ENCODE assay signal across 8 mouse cellular contexts in the genomic region with DNA sequence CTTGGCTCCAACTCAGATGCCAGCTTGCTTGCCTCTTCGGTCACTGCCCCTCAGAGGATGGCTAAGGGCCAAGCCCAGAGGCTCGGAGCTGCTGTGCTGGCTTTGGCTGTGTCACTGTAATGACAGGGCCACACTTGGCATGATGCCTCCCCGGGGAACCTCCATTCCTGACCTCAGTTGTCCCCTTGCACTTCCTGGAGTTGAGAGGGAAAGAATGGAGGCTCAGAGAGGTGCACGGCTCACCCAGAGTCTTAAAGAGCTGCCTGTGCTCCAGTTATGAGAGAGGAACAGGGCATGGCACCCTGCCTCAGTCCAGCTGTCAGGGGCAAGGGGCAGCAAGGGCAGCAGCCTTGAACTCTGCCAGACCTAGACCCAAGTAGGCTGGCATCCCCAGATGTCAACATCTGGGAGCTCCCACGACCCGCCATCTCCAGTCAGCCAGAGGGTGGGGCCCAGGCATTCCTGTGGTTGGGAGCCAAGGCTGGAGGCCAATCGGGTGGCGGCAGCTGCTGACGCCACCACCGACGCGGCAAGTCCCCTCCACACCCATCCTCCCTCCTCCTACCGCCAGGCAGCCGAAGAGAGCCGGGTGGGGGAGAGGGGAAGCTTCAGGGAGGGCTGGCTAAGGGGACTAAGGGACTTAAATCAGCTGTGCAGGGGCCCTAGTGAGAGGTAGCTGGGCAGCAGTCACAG. TPM values are rescaled to one million over a fixed set of nuclear protein-coding genes. Genes with fewer than 3 reads are reported as not detected.
DNase-seq lines count a peak whose midpoint lies in the region; ATAC-seq lines count a peak whose summit lies in the region.

No protein-coding gene starts in this region.

- H3K27me3 ChIP-seq in hindbrain, embryonic 12.5 days = no peaks in the 10 kb centered on the region

- peaks cover 37% of the 10 kb centered on the region for H3K36me3 ChIP-seq in hindbrain, embryonic 12.5 days

- H3K4me3 ChIP-seq in hindbrain, embryonic 12.5 days = peak overlapping the region; percentile 48

- peak; percentile 85 for ATAC-seq in hindbrain, embryonic 12.5 days (ENCODE audit: low FRiP score)

- WGBS in hindbrain, embryonic 12.5 days = 12% methylated on average over 15 of the region's 15 CpGs

- no peaks in the 10 kb centered on the region for H3K9me3 ChIP-seq in hindbrain, embryonic 12.5 days (replicated peaks)

- peak; percentile 91 for DNase-seq in ZHBTc4 (ENCODE audit: low read depth, low spot score)
- peak; percentile 72 to 78 for DNase-seq in cerebellum, postnatal 36 days
- DNase-seq in frontal cortex, postnatal 25 days (ENCODE audit: low spot score in 2 of 2) = peak; percentile 32 to 65
- DNase-seq in layer of hippocampus, postnatal 36 days = peak; percentile 70 to 73
- peak; percentile 85 for DNase-seq in lung, postnatal 14 days
- peak; percentile 75 to 77 for DNase-seq in right cerebral cortex, adult 2 months (ENCODE audit: low spot score in 2 of 2)
- no peak for DNase-seq in thymus, adult 18-20 months

- peaks cover 42% of the 10 kb centered on the region for H3K4me1 ChIP-seq in hindbrain, embryonic 12.5 days

- H3K9ac ChIP-seq in hindbrain, embryonic 12.5 days = peak overlapping the region; percentile 78

- peak overlapping the region; percentile 75 for H3K4me2 ChIP-seq in hindbrain, embryonic 12.5 days (replicated peaks)

- H3K27ac ChIP-seq in hindbrain, embryonic 12.5 days = peak overlapping the region; percentile 70

RNA-seq across cellular contexts. Expression of a gene that starts 34.4 kb away (rescaled TPM):
- 9.3 and 10.0 TPM in 2 replicates for polyA plus RNA-seq in hindbrain, embryonic 12.5 days (2016; fragmentation: Nextera tagmentation; extraction: Ambion mirVana)
- 10 to 100 TPM; 73.4 to 75.4 TPM for total RNA-seq in layer of hippocampus, postnatal 36 days (2021)

RNA-seq across cellular contexts. Expression of a gene that starts 50.4 kb away (rescaled TPM):
- 0.85 and 0.94 TPM in 2 replicates for polyA plus RNA-seq in hindbrain, embryonic 12.5 days (2016; fragmentation: Nextera tagmentation; extraction: Ambion mirVana)
- total RNA-seq in layer of hippocampus, postnatal 36 days (2021) = not detected

Comparison
In these comparisons a context has a peak if more than half of its experiments do, and no peak if none do; other contexts are left out.
1. DNase-seq: peak in ZHBTc4 (single experiment), cerebellum, postnatal 36 days (2 of 2), frontal cortex, postnatal 25 days (2 of 2), layer of hippocampus, postnatal 36 days (2 of 2), lung, postnatal 14 days (single experiment) and right cerebral cortex, adult 2 months (2 of 2); none in thymus, adult 18-20 months (0 of 2).